Mouse (Mus musculus) kidney, postnatal 14 days (tissue): Measurements from ENCODE around the gene Cyp11a1.
A peak's percentile ranks its signal among the peaks of the same experiment; 100 is the strongest.

Source experiments
- DNase-seq: peaks from one replicate; pipeline ENCODE4 v3.0.0; 2022; ENCODE audit warnings: mixed read lengths

Gene Cyp11a1

GRCm38 (mm10) chr9:57972776-57973439, 33.3 kb upstream of the Cyp11a1 start:
- no peak for DNase-seq

DNA sequence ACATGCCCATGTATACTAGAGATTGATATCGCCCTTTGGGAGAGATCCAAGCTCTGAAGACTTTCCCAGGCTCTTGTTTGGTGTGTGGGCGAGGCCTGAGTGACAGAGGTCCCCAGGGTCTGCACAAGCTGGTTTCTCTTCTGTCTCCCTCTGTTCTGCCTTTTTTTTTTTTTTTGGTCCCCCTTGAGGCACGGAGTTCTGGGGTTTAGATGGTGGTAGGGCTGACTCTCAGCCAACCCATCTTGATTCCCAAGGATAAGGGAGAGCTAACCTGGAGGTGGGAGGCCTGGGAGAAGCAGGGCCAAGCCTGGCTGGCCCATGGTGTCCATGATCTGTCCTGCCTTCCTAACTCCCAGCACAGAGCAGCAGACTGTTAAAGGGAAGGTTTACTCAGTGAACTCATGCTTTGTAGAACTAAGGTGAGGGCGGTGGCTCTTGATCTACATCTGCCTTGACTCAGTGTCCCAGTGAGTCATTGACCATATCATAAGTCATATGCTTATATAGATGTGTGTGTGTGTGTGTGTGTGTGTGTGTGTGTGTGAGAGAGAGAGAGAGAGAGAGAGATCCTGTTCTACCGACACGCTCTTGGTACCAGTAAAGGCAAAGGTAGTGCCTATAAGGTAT, 32.7 kb upstream of the Cyp11a1 start:
- no peak for DNase-seq

DNA sequence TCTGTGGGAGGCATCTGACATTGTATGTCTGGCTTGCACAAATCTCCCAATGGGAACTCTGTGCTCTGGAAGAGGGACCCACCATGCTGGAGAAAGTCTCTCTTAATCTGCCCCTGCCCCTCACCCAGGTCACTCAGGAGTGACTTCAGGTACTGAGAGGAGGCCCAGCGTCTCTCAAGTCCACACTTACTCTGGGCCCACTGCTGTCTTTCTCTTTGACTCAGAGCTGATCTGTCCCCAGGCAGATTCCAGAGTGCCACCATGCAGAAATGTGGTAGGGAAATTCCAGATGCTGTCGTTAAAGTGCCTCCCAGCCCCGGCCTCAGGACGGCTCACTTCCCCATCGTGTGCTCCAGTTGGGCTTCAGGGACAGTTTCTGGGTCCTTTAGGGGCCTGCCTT, 32.0 kb upstream of the Cyp11a1 start:
- no peak for DNase-seq

- DNase-seq = no peak
These were observed 30.9 kb upstream of the Cyp11a1 start for GRCm38 (mm10) chr9:57975200-57975821.

DNA sequence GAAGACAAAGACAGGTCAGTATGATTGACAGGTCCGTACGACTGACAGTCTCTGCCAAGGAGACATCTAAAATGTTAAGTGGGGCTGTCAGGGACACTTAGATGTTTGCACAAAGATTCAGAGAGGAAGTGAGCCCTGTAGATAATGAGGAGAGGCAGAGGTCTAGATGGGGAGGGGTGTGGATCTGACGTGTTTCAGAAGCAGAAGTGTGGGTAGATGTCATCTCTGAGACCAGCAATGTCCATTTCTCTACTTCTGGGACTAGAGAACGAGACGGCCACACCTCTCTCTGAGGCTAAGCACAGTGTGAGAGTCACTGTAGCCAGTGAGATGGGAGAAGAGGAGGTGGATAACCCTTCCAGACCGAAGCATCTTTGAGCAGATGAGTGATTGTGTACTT, 28.2 kb upstream of the Cyp11a1 start:
- no peak for DNase-seq

GRCm38 (mm10) chr9:57978858-57979257, 27.4 kb upstream of the Cyp11a1 start:
- no peak for DNase-seq

- DNase-seq = no peak
These were observed 25.6 kb upstream of the Cyp11a1 start for GRCm38 (mm10) chr9:57980570-57980969.

DNA sequence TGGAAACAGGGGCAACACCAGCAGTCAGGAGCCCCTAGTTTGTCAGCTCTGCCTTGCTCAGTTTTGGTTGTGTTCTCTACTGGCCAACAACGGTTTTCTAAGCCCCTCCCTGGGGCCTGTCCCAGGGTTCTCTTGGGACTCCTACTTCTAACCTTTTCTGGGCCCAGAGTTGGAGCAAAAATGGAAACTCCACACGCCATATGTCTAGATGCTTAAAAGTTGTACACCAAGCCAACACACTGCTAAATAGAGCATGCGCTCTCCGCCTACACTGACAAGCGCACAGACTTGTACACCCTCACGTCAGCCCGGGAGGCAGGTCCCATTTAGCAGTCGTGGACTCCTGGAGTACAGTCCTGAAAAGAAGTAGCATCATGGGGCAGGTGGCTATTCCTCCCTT, 20.9 kb upstream of the Cyp11a1 start:
- no peak for DNase-seq

DNA sequence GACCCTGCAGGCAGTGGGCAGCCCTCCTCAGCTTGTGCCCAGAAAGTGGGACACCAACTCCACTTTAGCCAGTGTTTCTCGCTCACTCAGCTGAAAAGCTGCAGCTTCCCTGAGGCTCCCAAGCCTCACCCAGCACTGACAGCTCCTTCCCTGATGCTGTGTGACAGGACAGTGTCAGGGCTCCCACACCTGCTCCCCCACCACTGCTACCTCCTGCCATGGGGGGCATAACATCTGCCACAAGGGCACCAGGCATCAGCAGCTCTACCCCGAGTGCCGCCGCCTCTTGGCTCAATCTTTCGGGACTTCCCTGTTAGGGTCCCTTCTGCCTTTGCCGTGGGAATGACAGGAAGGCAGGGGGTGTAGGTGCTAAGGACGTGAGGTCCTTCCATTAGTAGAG, 19.9 kb upstream of the Cyp11a1 start:
- no peak for DNase-seq

GRCm38 (mm10) chr9:57988098-57988497, 18.1 kb upstream of the Cyp11a1 start:
- DNase-seq = no peak

GRCm38 (mm10) chr9:57989309-57989708, 16.9 kb upstream of the Cyp11a1 start:
- no peak for DNase-seq

DNA sequence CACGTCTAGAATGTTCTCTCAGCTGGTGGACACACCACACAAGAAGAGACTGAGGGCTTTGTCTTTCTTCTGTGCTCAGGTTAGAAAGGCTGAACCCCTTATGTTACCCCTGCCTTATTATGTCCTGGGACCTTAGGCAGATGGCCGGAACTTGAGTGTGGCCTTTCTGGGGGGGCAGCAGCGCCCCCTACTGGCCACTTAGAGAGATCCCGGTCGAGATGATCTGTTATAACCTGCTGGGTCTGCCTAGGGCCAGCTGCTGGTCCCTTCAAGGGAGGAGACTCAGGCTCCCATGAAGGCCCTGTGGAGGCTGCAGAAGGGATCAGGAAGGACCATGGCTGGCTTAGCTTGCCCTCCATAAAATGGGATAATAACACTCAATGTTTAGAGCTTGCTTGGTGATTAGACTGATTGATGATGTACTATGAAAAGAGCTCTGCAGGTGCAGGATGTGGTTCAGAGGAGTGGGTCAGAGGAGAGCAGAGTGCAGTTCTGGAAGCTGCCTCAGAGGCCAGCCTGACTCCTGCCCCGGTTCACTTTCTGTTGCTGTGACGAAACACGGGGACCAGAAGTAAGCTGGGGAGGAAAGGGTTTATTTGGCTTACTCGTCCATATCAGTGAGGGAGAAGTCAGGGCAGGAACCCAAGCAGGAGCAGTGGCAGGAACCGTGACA, 15.6 kb upstream of the Cyp11a1 start:
- DNase-seq = no peak

DNA sequence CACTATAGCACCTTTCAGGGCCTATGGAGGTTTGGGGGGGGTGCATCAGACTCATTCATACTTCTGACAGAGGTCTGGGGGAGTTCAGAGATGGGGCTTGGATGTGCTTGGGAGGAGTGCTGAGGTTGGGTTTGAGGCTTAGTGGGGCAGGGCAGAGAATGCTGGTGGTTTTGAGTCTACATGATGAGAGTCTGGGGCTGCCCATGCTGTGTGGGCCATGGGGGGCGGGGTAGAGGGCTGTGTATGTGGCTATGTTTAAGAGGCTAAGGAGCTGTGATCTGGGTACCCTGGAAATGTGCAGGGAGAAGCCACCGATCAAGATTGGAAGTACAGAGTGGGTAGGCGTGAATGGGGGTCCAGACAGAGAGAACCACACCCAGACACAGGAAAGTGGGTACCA, 14.2 kb upstream of the Cyp11a1 start:
- DNase-seq = no peak

DNA sequence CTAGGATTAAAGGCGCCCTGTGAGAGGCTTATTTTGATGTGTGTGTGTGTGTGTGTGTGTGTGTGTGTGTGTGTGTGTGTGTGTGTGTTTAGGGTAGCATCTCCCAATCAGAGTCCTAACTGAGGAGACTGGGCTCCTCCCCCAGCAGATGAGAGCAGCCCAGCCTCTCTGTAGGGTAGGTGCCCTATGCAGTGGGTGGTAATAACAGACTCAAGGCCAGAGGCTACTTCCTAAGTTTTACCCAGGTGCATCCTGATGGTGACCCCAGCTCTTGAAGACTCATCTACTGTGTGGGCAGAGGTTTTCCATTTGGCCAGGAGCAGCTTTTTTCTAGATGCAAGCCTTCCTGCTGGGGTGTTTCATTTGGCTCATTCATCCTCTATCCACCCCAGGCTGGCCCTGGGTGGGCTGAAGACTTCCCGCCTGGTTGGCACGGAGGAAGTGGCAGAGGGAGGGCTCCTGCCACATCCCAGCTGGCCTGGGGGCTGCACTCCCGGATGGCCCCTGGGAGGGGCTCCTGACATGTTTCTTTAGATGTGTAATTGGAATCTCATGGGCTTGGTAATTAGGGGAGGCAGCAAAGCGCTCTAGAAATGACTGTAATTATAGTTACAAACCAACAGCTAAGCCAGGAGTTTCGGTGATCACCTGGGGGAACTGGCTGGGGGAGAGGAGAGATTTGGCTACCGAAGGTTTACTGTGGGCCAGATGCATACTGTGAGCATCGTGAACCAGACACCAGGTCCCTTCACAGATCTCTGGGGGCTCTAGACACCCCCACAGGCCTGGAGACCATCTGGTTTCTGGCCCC, 13.2 kb upstream of the Cyp11a1 start:
- DNase-seq = no peak

DNA sequence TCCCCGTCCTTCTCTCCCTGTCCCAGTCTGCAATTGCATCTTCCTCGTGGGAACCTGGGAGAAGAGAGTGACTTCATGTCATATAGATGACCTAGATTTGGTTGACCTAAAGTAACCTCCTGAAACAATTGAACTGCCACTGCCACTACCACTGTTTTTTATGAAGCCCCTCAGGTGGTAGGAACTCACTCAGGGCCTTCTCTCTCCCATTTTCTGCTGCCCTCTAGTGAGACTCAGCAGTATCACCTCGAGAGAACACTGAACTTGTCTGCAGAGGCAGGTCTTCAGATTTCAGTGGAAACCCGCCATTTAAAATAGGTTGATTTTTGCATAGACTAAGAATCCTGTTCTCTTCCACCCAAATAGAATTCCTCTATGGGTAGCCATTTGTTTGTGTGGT, 10.9 kb upstream of the Cyp11a1 start:
- peak; percentile 30 for DNase-seq

DNA sequence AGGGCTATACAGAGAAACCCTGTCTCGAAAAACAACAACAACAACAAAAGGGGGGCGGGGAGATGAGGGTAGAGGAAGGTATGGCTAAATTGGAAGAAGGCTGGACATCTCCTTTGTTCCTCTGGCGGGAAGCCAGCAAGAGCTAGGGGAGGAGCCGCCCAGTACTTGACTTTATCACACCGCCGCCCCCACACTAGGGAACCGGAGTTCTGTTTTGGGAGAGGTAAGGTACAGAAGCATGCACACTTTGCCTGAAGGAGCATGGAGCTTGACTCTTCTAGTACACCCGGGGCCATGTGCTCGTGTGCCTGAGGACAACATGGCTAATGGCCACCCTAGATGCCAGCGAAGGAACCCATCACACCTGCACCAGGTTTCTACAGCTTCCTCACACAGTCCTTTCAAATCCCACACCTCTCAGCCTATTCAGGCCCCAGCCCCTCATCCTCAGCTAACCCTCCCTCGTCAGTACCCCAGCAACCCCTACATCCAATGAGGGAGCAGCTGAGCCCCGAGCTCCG, 8.6 kb upstream of the Cyp11a1 start:
- DNase-seq = peak; percentile 28

DNA sequence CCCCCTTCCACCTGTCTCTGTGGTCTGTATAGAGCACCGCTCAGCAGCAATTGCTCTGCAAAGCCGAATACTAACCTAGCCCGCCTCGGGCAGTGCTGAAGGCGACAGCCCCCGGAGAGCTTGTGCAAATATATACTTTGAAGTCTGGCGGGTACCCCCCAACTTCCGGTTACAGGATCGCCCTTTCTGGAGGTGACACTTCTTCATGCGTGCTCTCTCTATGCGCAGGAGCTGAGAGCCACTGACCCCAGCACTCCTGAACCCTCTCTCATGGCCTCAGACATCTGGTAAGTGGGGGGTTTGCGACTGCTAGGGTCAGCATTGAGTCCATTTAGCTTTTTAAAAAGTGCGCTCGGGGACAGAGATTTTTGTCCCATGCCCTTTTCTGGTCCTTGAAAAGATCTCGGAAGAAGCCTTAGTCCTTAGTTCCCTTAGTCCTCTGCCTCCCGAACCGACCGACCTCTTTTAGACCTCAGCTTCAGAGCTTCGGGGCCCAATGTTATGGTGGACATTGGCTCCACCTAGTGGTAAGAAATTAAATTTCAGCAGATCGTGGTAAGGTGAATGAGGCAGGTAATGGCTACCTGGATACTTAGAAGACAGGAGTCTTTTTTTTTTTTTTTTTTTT, 8.1 kb upstream of the Cyp11a1 start:
- DNase-seq = peak; percentile 81

- DNase-seq = no peak
These were observed 7.5 kb upstream of the Cyp11a1 start for GRCm38 (mm10) chr9:57998685-57999084.

DNA sequence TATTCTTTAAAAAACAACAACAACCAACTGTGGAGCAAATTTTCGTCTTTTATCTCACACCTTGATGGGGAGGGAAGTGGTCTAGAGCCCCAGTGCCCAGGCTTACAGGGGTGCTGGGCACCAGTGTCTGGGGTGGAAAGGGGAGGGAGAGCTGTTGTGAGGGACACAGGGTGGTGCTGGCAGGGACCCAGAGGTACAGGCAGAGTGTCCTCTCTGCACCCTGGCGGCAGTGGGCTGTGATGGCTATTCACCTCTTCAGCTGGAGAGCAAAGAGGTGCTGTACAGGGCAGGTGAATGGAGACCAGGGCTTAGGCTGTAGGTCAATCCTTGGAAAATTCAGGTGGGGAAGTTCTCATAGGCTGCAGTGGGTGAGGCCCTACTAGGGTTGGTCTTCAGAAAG, 6.5 kb upstream of the Cyp11a1 start:
- DNase-seq = no peak

GRCm38 (mm10) chr9:58003272-58003671, 2.9 kb upstream of the Cyp11a1 start:
- peak; percentile 30 for DNase-seq

DNA sequence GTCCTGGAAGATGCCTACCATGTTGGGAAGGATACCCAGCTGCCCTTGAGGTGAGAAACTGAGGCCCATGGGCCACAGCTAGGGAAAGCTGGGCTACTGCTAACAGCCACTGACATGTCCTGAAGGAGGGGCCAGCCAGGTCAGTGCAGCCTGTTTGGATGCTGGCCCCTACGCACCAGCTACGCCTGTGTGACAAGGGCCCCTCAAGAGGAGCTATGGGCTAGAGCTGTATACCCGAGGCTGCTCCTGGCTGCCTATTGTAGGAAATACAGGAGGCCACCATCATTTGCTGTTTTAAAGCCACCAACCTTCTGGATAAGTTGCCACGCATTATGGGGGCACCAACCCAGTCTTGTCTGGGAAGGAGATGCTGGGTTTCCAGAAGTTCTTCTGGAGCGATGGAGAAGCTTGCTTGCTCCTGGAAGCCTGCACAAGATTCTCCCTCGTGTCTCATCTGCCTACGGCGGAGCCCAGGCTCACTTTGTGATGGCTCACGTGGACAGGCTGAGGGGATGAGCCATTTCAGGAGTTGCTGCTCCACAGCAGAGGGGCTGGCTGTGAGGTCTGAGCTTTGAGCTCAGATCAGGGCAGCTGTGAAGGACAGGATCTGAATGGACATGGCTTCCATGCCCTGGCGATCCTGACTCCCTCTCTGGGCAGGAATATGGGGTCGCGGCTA, 2.3 kb downstream of the Cyp11a1 start:
- DNase-seq = no peak

DNA sequence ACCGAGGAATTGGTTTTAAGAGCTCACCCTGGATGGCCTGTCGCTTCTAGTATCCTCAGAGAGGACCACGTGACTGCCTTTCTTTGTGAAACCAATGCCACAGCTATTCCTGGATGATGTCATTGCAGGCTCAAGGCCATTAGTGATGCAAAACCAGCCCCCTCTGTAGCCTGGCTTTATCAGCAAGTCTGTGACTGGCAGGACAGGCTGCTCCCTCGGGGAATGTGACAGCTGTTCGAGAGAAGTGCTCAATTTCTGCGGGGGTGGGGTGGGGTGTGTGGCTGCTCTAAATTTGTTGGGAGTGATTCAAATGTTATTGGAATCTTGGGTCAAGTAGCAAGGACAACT, 2.8 kb downstream of the Cyp11a1 start:
- peak; percentile 54 for DNase-seq
